Mouse (Mus musculus): ENCODE results near the gene Fam102a. TPM values are rescaled to one million over a fixed set of nuclear protein-coding genes. Genes with fewer than 3 reads are reported as not detected.

Fam102a gene
- total RNA-seq, 4 experiments from 2014 or later: 39.5 to 50.2 (median 47.2) TPM

DNA sequence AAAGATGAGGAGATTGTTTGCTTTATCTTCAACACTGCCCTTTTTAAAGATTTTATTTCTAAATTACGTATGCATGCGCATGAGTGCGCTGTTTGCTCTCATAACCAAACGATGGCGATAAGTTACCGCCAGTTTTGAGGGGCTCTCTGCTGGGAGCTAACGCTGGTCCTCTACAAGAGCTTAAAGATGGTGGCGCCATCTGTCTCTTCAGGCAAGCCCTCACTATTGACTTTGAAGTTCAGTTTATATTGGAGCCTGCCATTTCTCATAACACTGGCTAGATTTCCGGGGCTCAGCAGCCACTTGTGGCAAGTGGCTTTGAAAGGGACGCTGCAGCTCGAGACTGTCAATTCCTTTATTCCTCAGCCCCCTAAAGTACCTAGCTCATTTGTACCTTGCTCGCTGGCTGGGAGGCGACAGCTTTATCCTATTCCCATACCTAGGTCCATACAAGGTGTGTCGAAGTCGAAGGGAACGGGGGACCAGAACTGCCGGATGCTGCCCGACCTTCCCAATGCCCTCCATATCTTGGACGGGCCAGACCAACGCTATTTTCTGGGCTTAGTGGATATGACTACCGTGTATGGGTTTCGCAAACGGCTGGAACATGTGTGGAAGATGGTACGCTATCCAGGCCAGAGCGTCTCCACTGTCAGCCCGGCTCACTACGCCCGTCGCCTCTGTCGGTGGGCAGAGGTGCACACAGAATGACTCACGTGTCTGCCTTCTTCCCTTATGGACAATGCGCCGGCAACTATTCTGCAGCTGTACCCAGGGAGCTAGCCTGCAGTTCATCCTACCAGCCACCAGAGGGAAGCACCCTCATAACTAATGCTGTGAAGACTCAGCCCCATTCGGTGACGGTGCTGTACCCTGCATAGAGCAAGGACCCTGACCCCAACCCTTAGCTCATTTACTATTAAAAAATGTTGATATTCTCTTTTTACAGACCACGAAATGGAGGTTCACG lies 48.0 kb downstream of the Fam102a start:
- DNase-seq: peak; percentile 67

DNA sequence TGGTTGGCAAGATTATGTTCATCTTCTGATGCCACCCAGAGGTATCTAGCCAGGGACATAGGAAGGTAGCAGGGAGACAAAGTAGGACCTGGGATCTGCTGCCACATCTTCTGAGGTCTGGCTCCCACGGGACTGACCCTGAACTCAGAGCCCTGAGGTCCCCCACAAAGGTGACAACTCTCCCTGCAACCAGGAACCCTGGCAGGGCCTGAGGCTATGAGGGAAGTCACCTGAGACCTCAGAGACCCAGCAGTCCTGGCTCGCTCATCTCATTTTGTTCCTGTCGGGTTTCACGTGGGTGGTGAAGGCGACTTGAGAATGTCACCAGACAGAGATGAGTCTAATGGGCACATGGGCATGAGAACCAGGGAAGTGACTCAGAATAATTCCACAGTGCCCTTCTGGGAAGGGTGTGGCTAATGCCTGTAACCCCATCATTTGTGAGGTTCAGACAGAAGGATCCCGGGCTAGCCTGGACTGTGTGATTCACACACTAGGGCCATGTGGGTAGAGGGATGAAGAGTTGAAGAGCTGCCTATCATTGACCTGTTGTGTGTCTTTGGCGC lies 50.1 kb downstream of the Fam102a start:
- DNase-seq: no peak

DNA sequence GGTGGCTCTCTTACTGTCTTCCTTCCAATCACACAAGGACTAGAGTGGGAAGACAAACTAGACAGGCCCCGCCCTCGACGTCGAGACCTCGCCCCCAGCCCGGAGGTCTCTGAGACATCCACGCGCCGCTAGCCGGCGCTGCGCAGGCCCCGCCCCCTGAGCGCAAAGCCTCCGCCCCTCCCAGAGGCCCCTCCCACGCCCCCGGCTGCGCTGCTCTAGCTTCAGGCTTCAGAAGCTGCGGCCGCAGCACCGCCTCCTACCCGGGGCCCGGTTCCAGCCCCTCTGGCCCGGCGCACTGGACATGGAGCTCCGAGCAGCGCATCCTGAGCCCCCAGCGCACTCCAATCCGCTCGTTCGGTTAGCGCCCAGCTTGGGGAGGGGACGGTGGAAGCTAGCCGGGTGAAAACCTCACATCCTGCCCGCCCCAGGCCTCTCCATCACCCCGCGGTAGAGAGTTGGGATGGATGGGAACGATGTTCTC lies 51.8 kb downstream of the Fam102a start, which contains the start of gene St6galnac4:
St6galnac4 (plus strand) TSS at position 225 of the 481 bp plus-strand sequence.
- peak; percentile 83 for DNase-seq

DNA sequence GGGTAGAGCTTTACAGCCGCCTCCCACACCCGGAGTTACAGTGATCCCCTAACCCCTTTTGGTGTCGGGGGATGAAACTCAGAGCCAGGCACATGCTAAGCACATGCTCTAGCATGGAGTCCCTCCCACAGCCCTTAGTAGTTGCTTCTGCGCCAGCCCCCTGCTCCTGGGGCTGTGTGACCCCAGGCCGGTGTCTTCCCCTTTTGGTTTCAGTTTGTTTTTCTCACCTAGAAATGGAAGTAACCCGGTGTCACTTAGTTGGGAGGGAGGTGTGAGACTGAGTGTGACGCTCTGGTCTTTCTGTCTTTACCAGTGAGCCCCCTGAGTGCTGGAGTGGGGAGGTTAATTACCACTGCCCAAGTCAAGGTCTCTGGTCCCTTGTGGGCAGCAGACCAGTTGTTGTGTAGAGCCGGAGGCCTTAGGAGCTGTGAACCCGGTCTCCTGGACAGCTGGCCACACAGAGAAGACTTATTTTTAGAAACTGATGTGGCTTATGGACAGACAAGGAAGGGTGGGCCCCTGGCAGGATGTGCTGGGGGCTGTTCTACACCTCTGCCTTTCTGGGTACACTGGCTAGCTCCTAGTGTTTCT lies 52.7 kb downstream of the Fam102a start:
- DNase-seq: no peak

DNA sequence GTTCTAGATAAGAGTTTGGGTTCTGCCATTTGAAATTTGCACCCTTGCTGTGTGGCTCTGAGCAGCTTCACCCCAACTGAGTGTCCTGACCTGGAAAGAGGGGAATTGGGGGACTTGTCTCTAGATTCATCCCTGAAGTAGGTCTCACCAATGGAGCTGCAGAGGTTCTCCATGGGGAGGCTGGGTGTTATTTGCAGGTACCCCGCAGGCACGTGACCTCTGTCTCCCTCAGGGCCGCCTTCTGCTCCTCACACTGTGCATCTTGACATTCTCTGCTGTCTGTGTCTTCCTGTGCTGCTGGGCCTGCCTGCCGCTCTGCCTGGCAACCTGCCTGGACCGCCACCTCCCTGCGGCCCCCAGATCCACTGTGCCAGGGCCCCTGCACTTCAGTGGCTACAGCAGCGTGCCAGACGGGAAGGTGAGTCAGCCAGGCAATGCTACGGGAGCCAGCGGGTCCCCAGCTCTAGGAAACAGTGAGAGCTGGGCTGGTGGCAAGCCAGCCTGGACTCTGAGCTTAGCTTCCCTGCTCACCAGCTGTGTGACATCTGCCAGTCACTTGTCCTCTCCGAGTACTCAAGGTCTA lies 54.2 kb downstream of the Fam102a start:
- DNase-seq: no peak

DNA sequence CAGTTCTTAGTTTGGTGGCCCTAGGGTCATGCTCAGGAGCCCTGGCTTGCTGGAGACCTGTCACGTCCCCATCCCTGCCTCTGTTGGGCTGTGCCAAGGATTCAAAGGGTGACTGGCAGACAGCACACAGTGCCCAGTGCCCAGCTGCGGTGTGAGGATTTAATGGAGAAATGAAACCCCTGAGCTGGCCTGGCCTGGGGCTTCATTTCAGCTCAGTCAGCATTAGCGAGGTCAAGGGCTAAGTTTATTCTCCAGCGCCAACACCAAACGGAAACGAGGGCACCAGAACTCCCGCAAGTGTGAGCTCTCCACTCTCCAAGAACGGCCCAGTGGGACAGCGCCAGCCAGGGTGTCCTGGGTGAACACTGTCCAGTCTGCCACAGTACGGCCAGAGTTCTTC lies 55.1 kb downstream of the Fam102a start:
- no peak for DNase-seq

DNA sequence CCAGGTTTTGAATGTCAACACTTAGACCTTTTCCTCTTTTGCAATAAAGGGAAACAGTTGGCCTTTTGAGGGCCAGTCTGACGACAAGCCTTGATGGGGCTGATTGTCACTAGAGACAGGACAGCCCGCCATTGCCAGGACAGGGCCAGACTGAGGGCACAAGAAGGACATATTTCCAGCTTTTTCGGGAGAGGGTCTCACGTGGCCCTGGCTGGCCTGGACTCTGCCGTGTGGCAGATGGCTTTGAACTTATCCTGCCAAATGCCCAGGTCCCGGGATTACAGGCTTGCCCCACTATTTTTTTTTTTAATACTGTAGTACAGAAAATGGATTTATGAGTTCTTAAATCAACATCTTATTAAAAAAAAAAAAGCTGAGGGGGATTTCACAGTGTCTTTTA lies 56.1 kb downstream of the Fam102a start:
- DNase-seq: no peak

DNA sequence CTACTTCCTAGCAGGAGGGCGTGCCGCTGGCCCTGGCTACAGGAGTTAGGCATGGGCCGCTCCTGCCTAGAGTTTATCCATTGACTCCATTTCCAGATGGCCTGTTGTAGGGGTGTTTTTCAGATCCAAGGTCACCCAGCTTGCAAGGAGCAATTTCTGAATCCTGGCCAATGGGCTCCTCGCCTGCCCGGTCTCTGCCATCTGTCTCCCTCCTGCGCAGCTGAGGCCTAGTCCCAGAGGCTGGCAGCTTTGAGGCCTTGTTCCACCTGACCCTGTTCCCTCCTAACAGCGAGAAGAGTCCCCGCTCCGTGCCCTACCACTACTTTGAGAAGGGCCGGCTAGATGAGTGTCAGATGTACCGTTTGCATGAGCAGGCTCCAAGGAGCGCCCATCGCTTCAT lies 61.6 kb downstream of the Fam102a start:
- DNase-seq: no peak

DNA sequence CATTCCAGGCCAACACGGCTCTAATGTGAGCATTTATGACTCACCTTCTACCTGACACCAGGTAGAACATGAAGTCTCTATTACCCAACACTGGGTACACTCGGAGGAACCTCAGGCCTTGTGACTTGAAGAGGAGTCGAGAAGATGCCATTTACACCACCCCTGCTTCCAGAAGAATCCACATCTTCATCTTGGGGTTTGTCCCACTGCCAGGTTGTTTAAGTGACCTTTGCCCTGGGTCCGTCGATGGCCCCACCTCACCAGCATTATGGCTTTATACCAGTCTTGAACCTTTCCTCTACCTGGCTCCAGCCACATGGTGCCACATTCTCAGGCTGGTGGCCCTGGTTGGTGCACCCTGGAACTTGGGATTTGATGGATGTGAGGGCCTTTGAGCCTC lies 62.1 kb downstream of the Fam102a start:
- no peak for DNase-seq

DNA sequence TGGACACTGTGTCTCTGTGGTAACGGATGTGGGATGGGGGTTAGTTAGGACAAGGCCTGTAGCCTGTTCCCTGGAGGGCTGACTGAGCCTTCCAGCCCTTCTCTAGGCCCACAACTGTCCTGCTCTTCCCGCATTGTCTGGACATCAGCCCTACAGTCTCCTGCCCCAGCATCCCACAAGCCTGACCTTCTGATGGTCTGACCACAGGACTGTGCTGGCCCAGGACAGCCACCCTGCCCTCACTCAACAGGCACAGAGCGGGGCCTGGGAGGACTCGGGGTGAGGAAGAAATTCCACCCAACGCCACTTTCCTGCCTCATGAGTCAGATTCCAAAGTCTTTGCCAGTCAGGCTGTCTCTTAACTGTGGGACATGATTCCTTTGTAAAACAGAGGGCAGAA lies 62.6 kb downstream of the Fam102a start:
- DNase-seq: no peak

DNA sequence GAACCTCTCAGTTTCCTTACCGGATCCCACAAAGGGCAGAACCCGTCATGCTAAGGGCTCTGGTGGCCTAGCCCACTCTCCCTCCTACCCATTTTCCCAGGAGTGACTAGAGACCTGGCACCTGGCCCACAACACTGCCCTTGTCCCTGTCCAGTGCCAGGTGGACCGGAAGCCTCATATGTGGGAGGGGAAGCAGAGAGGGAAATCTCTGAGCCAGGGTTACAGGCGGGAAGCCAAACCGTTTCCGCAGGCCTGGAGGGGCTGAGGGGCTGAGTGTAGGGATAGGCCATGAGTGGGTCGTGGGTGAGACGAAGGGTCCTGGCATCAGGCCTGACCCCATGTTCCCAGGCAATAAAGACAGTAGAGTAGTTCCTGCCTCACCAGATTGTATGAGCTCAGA lies 63.4 kb downstream of the Fam102a start:
- DNase-seq: no peak

DNA sequence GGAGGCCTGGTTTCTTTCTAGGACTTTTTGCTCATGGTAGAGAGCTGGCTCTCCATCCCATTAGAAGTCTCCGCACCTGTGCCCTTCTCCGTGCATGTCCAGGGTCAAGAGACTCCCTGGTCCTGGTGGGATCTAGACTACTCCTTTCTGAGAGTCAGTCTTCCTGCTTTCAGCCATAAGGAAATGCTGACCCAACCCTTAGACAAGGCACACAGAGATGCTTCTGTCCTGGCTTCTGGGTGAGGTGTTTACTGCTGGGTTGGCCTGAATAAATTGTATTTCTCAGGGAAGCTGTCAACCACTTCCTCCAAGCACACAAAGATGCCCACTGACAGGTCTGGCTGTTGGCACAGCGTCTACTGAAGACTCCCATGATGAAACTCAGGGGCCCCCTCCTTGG lies 64.3 kb downstream of the Fam102a start, which contains the start of gene St6galnac6:
St6galnac6 (plus strand) TSS at position 301 of the 400 bp plus-strand sequence.
- no peak for DNase-seq

DNA sequence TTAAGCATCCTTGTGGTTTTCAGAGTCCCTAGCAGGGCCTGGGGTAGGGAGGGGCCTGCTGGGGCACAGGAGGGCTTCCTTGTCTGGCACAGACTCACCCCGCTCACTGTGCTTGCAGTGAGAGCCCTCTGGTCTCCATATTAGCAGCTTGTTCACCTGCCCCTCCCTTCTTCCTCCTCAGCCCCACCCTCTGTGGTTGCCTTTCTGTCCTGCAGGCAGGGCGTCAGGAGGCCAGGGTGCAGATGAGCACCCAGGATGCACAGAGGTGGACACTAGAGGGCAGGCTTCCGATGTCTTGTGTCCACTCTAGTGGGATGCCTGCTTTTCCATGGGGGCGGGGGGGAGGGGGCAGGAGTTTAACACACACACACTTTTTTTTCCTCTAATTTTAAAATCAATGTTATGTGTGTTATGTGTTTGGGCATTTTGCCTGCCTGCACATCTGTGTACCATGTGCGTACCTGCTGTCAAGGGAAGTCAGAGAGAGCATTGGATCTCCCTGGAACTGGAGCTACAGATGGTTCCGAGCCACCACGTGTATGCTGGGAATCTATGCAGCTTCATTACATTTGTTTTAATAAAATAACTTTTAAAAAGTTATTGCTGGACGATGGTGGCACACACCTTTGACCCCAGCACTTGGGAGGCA lies 66.4 kb downstream of the Fam102a start:
- DNase-seq: no peak

DNA sequence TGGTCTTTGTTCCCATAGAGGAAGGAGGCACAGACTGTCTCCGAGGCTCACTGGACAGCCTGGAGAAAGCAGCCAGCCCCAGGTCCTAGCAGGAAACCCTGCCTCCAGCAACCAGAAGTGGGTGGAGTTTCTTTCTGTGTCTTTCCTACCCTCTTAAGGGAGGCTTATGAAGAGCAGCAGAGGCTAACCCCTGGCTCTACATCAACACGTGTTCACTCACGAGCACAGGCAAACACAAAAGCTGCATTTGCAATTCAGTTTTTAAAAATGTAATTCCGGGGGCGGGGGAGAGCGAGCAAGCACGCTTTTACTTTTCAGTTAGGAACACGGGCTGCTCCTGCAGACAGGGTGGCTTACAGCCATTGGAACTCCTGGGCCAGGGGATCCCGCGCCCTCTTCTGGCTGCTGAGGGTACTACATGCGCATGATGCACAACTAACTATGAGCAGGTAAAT lies 67.5 kb downstream of the Fam102a start:
- peak; percentile 74 for DNase-seq

DNA sequence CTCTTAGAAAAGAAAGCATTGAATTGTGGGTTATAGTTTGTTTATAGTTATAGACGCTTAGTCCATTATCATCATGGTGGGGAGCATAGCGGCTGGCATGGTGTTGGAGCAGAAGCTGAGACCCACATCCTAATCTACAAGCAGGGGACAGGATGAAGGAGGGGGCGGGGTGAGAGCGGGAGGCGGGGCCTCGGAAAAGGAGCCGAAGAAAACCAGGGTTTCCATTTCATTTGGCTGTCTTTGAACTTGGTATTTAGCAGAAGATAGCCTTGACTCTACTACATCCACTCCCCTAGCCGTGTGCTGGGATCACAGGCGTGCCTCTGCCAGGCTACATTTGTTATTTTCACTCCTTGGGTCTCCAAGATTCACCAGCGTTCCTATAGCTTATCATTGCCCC lies 69.5 kb downstream of the Fam102a start:
- no peak for DNase-seq

DNA sequence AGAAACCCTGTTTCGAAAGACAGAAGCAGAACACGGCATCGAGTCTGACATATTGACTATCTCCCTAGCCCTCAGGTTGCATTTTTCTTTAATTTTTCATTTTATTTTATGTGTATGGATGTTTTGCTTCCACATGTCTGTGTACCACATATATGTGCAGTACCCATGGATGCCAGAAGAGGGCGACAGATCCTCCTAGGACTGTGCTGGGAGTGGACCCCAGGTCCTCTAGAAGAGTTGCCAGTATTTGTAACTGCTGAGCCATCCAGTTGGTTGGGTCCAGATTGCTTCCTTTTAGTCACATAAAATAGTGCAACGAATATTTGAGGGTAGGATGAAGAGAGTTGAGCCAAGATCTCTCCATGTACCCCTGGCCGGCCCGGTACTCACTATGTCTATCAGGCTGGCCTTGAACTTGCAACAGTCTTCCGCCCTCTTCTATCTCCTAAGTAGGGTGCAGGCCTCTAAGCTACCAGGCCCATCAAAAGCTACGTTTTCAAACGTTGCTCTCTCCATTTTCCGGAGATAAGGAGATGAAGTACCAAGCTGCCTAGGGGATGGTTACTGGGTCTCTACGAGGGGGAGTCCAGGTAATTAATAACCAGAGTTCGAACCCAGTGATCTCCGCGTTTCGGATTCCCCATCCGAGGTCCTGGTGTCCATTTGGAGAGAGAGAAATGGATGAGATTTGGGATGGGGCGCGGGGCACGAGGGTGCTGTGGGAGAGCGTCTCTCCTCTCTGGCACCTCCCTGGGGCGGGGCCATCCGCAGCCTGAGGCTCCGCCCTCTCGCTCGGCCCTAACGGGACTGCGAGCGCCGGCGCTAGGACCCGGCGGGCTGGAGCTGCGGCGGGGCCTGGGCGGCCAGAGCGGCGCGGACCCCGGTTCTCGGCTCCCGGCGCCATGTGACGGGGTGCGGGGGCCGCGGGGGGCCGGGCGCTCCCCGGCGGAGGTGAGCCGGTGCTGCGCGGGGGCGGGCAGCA lies 71.3 kb downstream of the Fam102a start:
- DNase-seq: peak; percentile 77

DNA sequence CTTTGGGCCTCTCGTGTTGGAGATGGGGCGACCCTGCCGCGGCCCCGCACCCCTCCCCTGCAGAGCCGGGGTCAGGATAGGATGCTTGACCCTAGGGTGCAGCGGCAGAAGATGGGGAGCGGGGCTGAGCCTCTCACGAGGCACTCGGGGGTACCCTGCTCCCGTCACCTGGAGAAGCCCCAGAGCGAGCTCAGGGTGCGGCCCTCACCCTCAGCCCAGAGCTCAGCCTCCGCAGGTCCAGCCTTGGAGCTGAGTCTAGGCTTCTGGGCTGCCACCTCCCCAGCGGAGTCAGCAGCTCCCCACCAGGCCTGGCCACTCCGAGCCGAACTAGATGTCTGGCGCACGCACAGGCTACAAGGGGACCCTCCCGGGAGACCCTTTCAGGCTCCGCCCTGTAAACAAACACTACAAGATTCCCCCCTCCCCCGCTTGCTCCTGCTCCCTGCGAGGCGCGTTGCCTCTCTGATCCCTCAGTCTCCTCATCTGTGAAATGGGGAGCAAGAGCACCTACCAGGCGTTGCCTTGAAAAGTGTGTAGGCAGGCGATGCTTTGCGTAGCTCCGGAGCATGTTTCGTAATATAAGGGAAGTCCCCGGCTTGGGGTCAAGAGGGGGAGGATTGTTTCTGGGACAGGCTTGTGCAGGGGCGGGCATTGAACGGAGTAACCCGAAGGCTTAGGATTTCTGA lies 72.3 kb downstream of the Fam102a start:
- no peak for DNase-seq

DNA sequence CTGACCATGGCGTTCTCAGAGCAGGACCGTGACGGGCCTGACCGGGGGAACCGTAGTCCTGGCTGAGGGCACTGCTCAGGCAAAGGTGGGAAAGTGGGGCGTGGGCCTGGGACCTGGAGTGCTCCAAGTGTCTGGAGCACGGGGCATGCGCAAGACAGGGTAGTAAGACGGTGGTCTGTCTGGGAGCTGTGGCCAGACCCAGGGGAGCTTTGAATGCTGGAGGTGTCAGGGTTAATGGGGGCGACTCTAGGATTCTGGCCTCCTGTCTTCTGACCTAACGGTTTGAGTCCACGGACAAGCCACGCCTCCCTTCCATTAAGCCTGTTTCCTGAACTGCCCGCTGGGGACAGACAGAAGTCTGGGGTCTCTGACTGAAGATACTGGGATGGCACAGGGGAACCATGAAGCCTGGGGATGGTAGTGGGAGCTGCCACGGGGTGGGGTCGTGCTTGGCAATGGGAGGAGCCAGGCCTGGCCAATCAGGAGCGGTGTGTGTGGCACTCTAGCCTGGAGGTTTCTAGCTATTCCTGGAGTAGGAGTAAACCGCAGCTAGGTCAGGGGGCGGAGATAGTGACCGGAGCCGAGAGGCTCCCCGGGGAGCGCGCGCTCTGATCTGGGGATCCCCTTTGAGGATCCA lies 73.1 kb downstream of the Fam102a start:
- DNase-seq: peak; percentile 81

DNA sequence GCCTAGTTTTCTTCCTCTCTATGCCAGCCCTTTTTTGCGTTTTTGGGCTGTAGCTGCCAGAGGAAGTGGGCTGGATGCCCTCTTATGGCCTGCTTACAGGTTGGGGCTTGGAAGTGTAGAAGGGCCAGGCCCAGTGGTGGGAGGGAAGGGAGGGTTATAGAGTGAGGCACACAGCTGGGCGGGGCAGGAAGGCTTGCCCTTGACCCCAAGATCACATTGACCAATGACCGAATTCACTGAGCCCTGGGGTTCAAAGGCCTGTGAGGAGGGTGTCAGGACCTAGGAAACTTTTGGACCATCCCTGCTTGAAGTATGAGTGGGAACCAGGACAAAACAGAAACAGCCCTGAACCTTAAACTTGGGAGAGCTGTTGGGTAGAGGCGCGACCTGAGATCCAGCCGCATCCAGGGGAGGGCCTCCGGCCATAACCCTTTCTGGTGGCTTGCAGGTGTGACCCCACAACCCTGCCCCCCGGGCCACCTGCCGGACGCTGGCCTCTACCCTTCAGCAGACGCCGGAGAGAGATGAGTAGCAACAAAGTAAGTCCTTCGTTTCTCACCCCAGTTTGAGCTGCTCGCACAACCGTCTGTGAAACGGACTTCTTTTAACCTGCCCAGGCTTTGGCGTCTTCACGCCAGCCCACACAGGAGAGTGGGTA lies 73.8 kb downstream of the Fam102a start:
- DNase-seq: peak; percentile 63

All from adrenal gland, adult 8-10 months (tissue).